Mouse (Mus musculus) hindbrain, postnatal 0 days (tissue): ENCODE measurements around the gene H2-Ab1. TPM values are rescaled to one million over a fixed set of nuclear protein-coding genes. Genes with fewer than 3 reads are reported as not detected.

Experiments used
- ATAC-seq: fragments of 200-750 bp; cut with Nextera tagmentation; 2 replicates; pipeline ENCODE4 v1.8.0; 2017; ENCODE audit warnings: mild to moderate bottlenecking, moderate TSS enrichment, moderate library complexity
- DNase-seq: peaks from one replicate; pipeline ENCODE4 v3.0.0-alpha.2; 2015; ENCODE audit warnings: low spot score
- H3K27ac ChIP-seq: fragments of 300-500 bp; sonication (generic); 2 replicates; pipeline ENCODE4 v1.5.1; 2014; ENCODE audit warnings: mild to moderate bottlenecking
- H3K27me3 ChIP-seq: fragments of 300-500 bp; sonication (generic); 2 replicates; pipeline ENCODE4 v1.6.1; 2014; ENCODE audit warnings: low read length, mixed read lengths; ENCODE audit not compliant: insufficient read depth
- H3K36me3 ChIP-seq: fragments of 300-500 bp; sonication (generic); 2 replicates; pipeline ENCODE4 v1.6.1; 2014; ENCODE audit warnings: low read length, mixed read lengths; ENCODE audit not compliant: insufficient read depth
- H3K4me1 ChIP-seq: fragments of 300-500 bp; sonication (generic); 2 replicates; pipeline ENCODE4 v1.6.1; 2014; ENCODE audit warnings: antibody characterized with exemption, low read length, mixed read lengths; ENCODE audit not compliant: insufficient read depth
- H3K4me2 ChIP-seq: fragments of 300-500 bp; sonication (generic); 2 replicates; pipeline ENCODE4 v1.6.1; 2014; ENCODE audit warnings: low read depth, mild to moderate bottlenecking, low read length, moderate library complexity, mixed read lengths
- H3K4me3 ChIP-seq: fragments of 300-500 bp; sonication (generic); 2 replicates; pipeline ENCODE4 v1.5.1; 2014; ENCODE audit warnings: low read length
- H3K9ac ChIP-seq: fragments of 300-500 bp; sonication (generic); replicated peaks from 2 replicates; pipeline ENCODE4 v1.6.1; 2014; ENCODE audit warnings: mild to moderate bottlenecking, low read length, moderate library complexity, mixed read lengths
- H3K9me3 ChIP-seq: fragments of 300-500 bp; sonication (generic); 2 replicates; pipeline ENCODE4 v1.6.1; 2016; ENCODE audit warnings: low read length, mixed read lengths
- CTCF ChIP-seq: IDR thresholded peaks from 2 replicates; pipeline ENCODE4 v1.5.1; 2016; ENCODE audit warnings: antibody characterized with exemption, control low read depth, low read depth
- WGBS: fragments of 180-500 bp; shearing (Covaris S2); extraction: QIAGEN DNeasy Blood & Tissue Kit; methylation state at CpG from one replicate; pipeline ENCODE4 v1.1.7; 2014; 5-methylcytosine and 5-hydroxymethylcytosine counted together
- polyA plus RNA-seq: library from polyadenylated mRNA; unstranded; fragments of >200 nt; fragmentation: Nextera tagmentation; extraction: Ambion mirVana; gene quantifications from 2 replicates; pipeline ENCODE4 v1.2.1, GENCODE M21; 2015
- total RNA-seq: library from RNA; depleted of rRNA; stranded (reverse); fragments of >200 nt; gene quantifications from 2 replicates; pipeline ENCODE4 v1.2.3, GENCODE M21; 2014

H2-Ab1 gene
- total and polyA plus RNA-seq, 2 experiments from 2014 or later = 1.1 to 2.9 TPM

GRCm38 (mm10) chr17:34248764-34249163 is 8.7 kb upstream of the H2-Ab1 start:
- ATAC-seq (no peak), DNase-seq (no peak)
- no peak overlapping the region for H3K9ac ChIP-seq
- H3K27me3 ChIP-seq = no peaks in the 10 kb centered on the region
- no peaks in the 10 kb centered on the region for H3K36me3 ChIP-seq
- H3K4me2 ChIP-seq = no peak overlapping the region
- 55% methylated on average over 2 of the region's 2 CpGs for WGBS
- no peak overlapping the region for H3K27ac ChIP-seq
- H3K4me3 ChIP-seq = no peak overlapping the region
- no peak for TF ChIP-seq CTCF
- no peaks in the 10 kb centered on the region for H3K4me1 ChIP-seq
- no peaks in the 10 kb centered on the region for H3K9me3 ChIP-seq

GRCm38 (mm10) chr17:34249361-34249760 is 8.1 kb upstream of the H2-Ab1 start:
- DNase-seq (no peak), ATAC-seq (no peak)

GRCm38 (mm10) chr17:34249878-34250277 is 7.6 kb upstream of the H2-Ab1 start:
- Histone ChIP-seq H3K9me3 (no peaks in the 10 kb centered on the region), H3K36me3 (no peaks in the 10 kb centered on the region), H3K27me3 (no peaks in the 10 kb centered on the region), H3K27ac (no peak overlapping the region), H3K4me1 (no peaks in the 10 kb centered on the region), H3K4me3 (no peak overlapping the region), H3K9ac (no peak overlapping the region), H3K4me2 (no peak overlapping the region)
- TF ChIP-seq CTCF = peak; percentile 84
- ATAC-seq = no peak
- peak; percentile 88 for DNase-seq
- 15% methylated on average over 4 of the region's 4 CpGs for WGBS

More at GRCm38 (mm10) chr17:34249361-34249760, 8.1 kb upstream of the H2-Ab1 start:
- Histone ChIP-seq H3K9me3 (no peaks in the 10 kb centered on the region), H3K27ac (no peak overlapping the region), H3K4me1 (no peaks in the 10 kb centered on the region), H3K27me3 (no peaks in the 10 kb centered on the region), H3K4me2 (no peak overlapping the region), H3K36me3 (no peaks in the 10 kb centered on the region), H3K9ac (no peak overlapping the region), H3K4me3 (no peak overlapping the region)
- 40% methylated on average over 3 of the region's 3 CpGs for WGBS
- TF ChIP-seq CTCF = no peak

GRCm38 (mm10) chr17:34251666-34252065 is 5.8 kb upstream of the H2-Ab1 start:
- DNase-seq = no peak
- Histone ChIP-seq H3K9me3 (no peaks in the 10 kb centered on the region), H3K4me3 (no peak overlapping the region), H3K27ac (no peak overlapping the region), H3K4me1 (no peaks in the 10 kb centered on the region), H3K4me2 (no peak overlapping the region), H3K9ac (no peak overlapping the region), H3K27me3 (no peaks in the 10 kb centered on the region), H3K36me3 (no peaks in the 10 kb centered on the region)
- WGBS = 52% methylated on average over 4 of the region's 4 CpGs
- peak; percentile 28; the same call in 1 of the 2 replicates for TF ChIP-seq CTCF
- ATAC-seq = no peak

GRCm38 (mm10) chr17:34256501-34256900 is 988 bp upstream of the H2-Ab1 start:
- no peak for ATAC-seq
- no peak overlapping the region for H3K27ac ChIP-seq
- 80% methylated on average over 5 of the region's 5 CpGs for WGBS
- H3K4me2 ChIP-seq = no peak overlapping the region
- H3K4me3 ChIP-seq = no peak overlapping the region
- H3K4me1 ChIP-seq = no peaks in the 10 kb centered on the region
- DNase-seq = no peak
- no peaks in the 10 kb centered on the region for H3K36me3 ChIP-seq
- TF ChIP-seq CTCF = no peak
- no peak overlapping the region for H3K9ac ChIP-seq
- H3K27me3 ChIP-seq = no peaks in the 10 kb centered on the region
- no peaks in the 10 kb centered on the region for H3K9me3 ChIP-seq

- no peak for ATAC-seq
- WGBS = 67% methylated on average over 5 of the region's 5 CpGs
- no peak overlapping the region for H3K4me3 ChIP-seq
These were observed 3.1 kb downstream of the H2-Ab1 start for GRCm38 (mm10) chr17:34260551-34260950.

GRCm38 (mm10) chr17:34261502-34261901 is 4.0 kb downstream of the H2-Ab1 start:
- H3K9me3 ChIP-seq = no peaks in the 10 kb centered on the region
- no peak overlapping the region for H3K9ac ChIP-seq
- WGBS = 20% methylated on average over 4 of the region's 4 CpGs
- ATAC-seq = peak; percentile 76
- H3K27me3 ChIP-seq = peaks cover 10% of the 10 kb centered on the region
- no peak for TF ChIP-seq CTCF
- no peak overlapping the region for H3K4me2 ChIP-seq
- peak; percentile 93 for DNase-seq
- no peak overlapping the region for H3K27ac ChIP-seq
- no peak overlapping the region for H3K4me3 ChIP-seq
- peaks cover 8% of the 10 kb centered on the region; the same call in 1 of the 2 replicates for H3K4me1 ChIP-seq
- H3K36me3 ChIP-seq = no peaks in the 10 kb centered on the region

More at GRCm38 (mm10) chr17:34260551-34260950, 3.1 kb downstream of the H2-Ab1 start:
- H3K27ac ChIP-seq = no peak overlapping the region
- peaks cover 10% of the 10 kb centered on the region for H3K27me3 ChIP-seq
- no peak for TF ChIP-seq CTCF
- H3K4me2 ChIP-seq = no peak overlapping the region
- H3K9me3 ChIP-seq = no peaks in the 10 kb centered on the region
- H3K9ac ChIP-seq = no peak overlapping the region
- no peaks in the 10 kb centered on the region for H3K36me3 ChIP-seq
- no peak for DNase-seq
- H3K4me1 ChIP-seq = peaks cover 8% of the 10 kb centered on the region; the same call in 1 of the 2 replicates
